9 mouse cellular contexts compared by ENCODE assay signal in the genomic region with DNA sequence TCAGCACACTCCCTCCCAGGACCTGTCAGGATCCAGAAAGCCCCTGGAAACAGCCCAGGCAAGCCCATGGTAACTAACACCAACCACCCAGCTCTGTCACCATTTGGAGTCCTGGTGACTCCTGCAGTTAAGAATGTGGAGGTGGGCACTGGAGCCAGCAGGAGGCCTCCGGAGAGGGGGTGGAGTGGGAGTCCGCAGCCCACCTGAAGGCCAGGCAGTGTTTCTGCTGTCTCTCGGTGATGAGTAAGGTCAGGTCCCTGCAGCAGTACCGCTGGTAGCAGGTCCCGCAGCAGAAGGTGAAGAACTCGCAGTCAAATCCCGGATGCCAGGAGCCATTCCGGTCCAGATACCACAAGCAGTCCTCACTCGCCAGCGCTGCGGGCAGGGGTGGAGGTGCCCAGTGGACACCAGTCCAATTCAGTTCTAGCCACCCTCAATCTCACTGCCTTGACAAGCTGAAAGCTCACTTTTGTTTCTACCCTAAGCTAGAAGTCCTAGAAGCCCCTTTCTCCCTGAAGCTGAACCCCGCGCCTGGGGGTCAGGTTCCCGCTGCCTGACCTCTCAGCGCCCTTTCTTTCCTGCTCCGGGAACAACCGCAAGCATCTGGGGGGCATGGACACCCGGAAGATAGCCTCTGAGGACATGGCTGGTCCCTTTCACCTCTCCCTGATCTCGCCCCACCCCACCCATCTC. TPM values are rescaled to one million over a fixed set of nuclear protein-coding genes. Genes with fewer than 3 reads are reported as not detected.
DNase-seq lines count a peak whose midpoint lies in the region; ATAC-seq lines count a peak whose summit lies in the region.
"Had no signal": no experiment of that assay in that cellular context is flagged by ENCODE, and none has a peak within 500 bp of the region (broad histone marks: within the 10 kb centered on the region; RNA-seq: fewer than 3 reads in every experiment).

No protein-coding gene starts in this region.

- H3K36me3 ChIP-seq in lung, embryonic 16.5 days (ENCODE audit: control insufficient read depth, insufficient read depth, low read length): no peaks in the 10 kb centered on the region
- no peaks in the 10 kb centered on the region for H3K36me3 ChIP-seq in heart, embryonic 12.5 days
- no peaks in the 10 kb centered on the region for H3K36me3 ChIP-seq in neural tube, embryonic 13.5 days

- no peaks in the 10 kb centered on the region for H3K27me3 ChIP-seq in lung, embryonic 16.5 days (ENCODE audit: control insufficient read depth, insufficient read depth, low read depth, low read length)
- peaks cover 9% of the 10 kb centered on the region for H3K27me3 ChIP-seq in heart, embryonic 12.5 days (replicated peaks)
- no peaks in the 10 kb centered on the region for H3K27me3 ChIP-seq in neural tube, embryonic 13.5 days

- H3K9me3 ChIP-seq in lung, embryonic 16.5 days (ENCODE audit: control insufficient read depth, low read length): no peaks in the 10 kb centered on the region
- no peaks in the 10 kb centered on the region for H3K9me3 ChIP-seq in heart, embryonic 12.5 days (replicated peaks)
- no peaks in the 10 kb centered on the region for H3K9me3 ChIP-seq in neural tube, embryonic 13.5 days

- 3% methylated on average over 19 of the region's 19 CpGs for WGBS in lung, embryonic 16.5 days
- WGBS in heart, embryonic 12.5 days: 1% methylated on average over 19 of the region's 19 CpGs
- WGBS in neural tube, embryonic 13.5 days: 2% methylated on average over 19 of the region's 19 CpGs

- peak overlapping the region; percentile 98 for H3K4me2 ChIP-seq in lung, embryonic 16.5 days (ENCODE audit: low read depth, low read length)
- H3K4me2 ChIP-seq in heart, embryonic 12.5 days: peak overlapping the region; percentile 97
- H3K4me2 ChIP-seq in neural tube, embryonic 13.5 days: peak overlapping the region; percentile 91

- peak overlapping the region; percentile 73 for H3K4me3 ChIP-seq in lung, embryonic 16.5 days (ENCODE audit: low read length)
- peak overlapping the region; percentile 72 for H3K4me3 ChIP-seq in heart, embryonic 12.5 days
- peak overlapping the region; percentile 79 for H3K4me3 ChIP-seq in neural tube, embryonic 13.5 days

- peaks cover 9% of the 10 kb centered on the region for H3K4me1 ChIP-seq in lung, embryonic 16.5 days (replicated peaks; ENCODE audit: control insufficient read depth, insufficient read depth, low read length)
- peaks cover 45% of the 10 kb centered on the region for H3K4me1 ChIP-seq in heart, embryonic 12.5 days (replicated peaks)
- peaks cover 46% of the 10 kb centered on the region for H3K4me1 ChIP-seq in neural tube, embryonic 13.5 days (replicated peaks)

- ATAC-seq in lung, embryonic 16.5 days (ENCODE audit: low read depth): peak; percentile 20; the same call in 1 of the 2 replicates
- ATAC-seq in heart, embryonic 12.5 days (ENCODE audit: insufficient number of reproducible peaks, low FRiP score): no peak
- ATAC-seq in neural tube, embryonic 13.5 days (ENCODE audit: low read depth): peak; percentile 24
- ATAC-seq in megakaryocyte-erythroid progenitor cell, adult 5-6 weeks (replicated peaks; ENCODE audit: low FRiP score, low TSS enrichment, poor library complexity, severe bottlenecking): no peak

- H3K27ac ChIP-seq in lung, embryonic 16.5 days (ENCODE audit: low read length): no peak overlapping the region
- H3K27ac ChIP-seq in heart, embryonic 12.5 days (ENCODE audit: poor library complexity, severe bottlenecking): peak overlapping the region; percentile 38; the same call in 1 of the 2 replicates
- peak overlapping the region; percentile 81 for H3K27ac ChIP-seq in neural tube, embryonic 13.5 days (replicated peaks)

- H3K9ac ChIP-seq in lung, embryonic 16.5 days (ENCODE audit: low read length): peak overlapping the region; percentile 77
- H3K9ac ChIP-seq in heart, embryonic 12.5 days: peak overlapping the region; percentile 87
- peak overlapping the region; percentile 93 for H3K9ac ChIP-seq in neural tube, embryonic 13.5 days

- no peak for DNase-seq in lung, postnatal 4 days
- peak; percentile 55 for DNase-seq in cerebellum, adult 8-10 months
- DNase-seq in kidney, postnatal 25 days: peak; percentile 23 to 57
- DNase-seq in B cell, adult 2 months: no peak

RNA-seq across cellular contexts. Expression of a gene that starts 0.7 kb away (rescaled TPM):
- 24.4 and 25.4 TPM in 2 replicates for polyA plus RNA-seq in lung, embryonic 16.5 days (2015; fragmentation: Nextera tagmentation; extraction: Ambion mirVana)
- 32.4 and 33.3 TPM in 2 replicates for polyA plus RNA-seq in heart, embryonic 12.5 days (2016; fragmentation: Nextera tagmentation; extraction: Ambion mirVana)
- polyA plus RNA-seq in neural tube, embryonic 13.5 days (2015; fragmentation: Nextera tagmentation; extraction: Ambion mirVana): 81.8 and 95.4 TPM in 2 replicates
- not detected in 2 replicates for total RNA-seq in megakaryocyte-erythroid progenitor cell, adult 5-6 weeks (2014; fragmentation: Nextera tagmentation)
- total RNA-seq in megakaryocyte-erythroid progenitor cell, adult 5-6 weeks (2017): not detected in 2 replicates
- total RNA-seq: neutrophil, adult 5-6 weeks had no signal

RNA-seq across cellular contexts. Expression of a gene that starts 49.7 kb away (rescaled TPM):
- polyA plus RNA-seq in lung, embryonic 16.5 days (2015; fragmentation: Nextera tagmentation; extraction: Ambion mirVana): 3.9 and 4.1 TPM in 2 replicates
- 1.3 and 1.5 TPM in 2 replicates for polyA plus RNA-seq in heart, embryonic 12.5 days (2016; fragmentation: Nextera tagmentation; extraction: Ambion mirVana)
- 0.31 and 0.33 TPM in 2 replicates for polyA plus RNA-seq in neural tube, embryonic 13.5 days (2015; fragmentation: Nextera tagmentation; extraction: Ambion mirVana)
- not detected in 2 replicates for total RNA-seq in megakaryocyte-erythroid progenitor cell, adult 5-6 weeks (2014; fragmentation: Nextera tagmentation)
- total RNA-seq in megakaryocyte-erythroid progenitor cell, adult 5-6 weeks (2017): not detected in 2 replicates
- total RNA-seq: neutrophil, adult 5-6 weeks had no signal

RNA-seq across cellular contexts. Expression of a gene that starts 56.0 kb away (rescaled TPM):
- polyA plus RNA-seq in lung, embryonic 16.5 days (2015; fragmentation: Nextera tagmentation; extraction: Ambion mirVana): 103 and 109 TPM in 2 replicates
- polyA plus RNA-seq in heart, embryonic 12.5 days (2016; fragmentation: Nextera tagmentation; extraction: Ambion mirVana): 106 and 107 TPM in 2 replicates
- 104 and 114 TPM in 2 replicates for polyA plus RNA-seq in neural tube, embryonic 13.5 days (2015; fragmentation: Nextera tagmentation; extraction: Ambion mirVana)
- total RNA-seq in megakaryocyte-erythroid progenitor cell, adult 5-6 weeks (2014; fragmentation: Nextera tagmentation): 76.3 and 91.8 TPM in 2 replicates
- 31.9 and 38.9 TPM in 2 replicates for total RNA-seq in megakaryocyte-erythroid progenitor cell, adult 5-6 weeks (2017)

Comparison
In these comparisons a context has a peak if more than half of its experiments do, and no peak if none do; other contexts are left out.
1. ATAC-seq: peak in lung, embryonic 16.5 days (single experiment) and neural tube, embryonic 13.5 days (single experiment); none in heart, embryonic 12.5 days (single experiment) and megakaryocyte-erythroid progenitor cell, adult 5-6 weeks (single experiment).
2. DNase-seq: peak in cerebellum, adult 8-10 months (single experiment) and kidney, postnatal 25 days (2 of 2); none in lung, postnatal 4 days (0 of 2) and B cell, adult 2 months (0 of 2).
3. Peak in every context shown above with its lines, with median percentiles within 50 percentile points of each other: H3K4me2 ChIP-seq, H3K4me3 ChIP-seq and H3K9ac ChIP-seq.